Mouse (Mus musculus) megakaryocyte, embryonic 14.5 days (primary cell): Measurements from ENCODE around the gene Hmg20b.

Experiments
- FLI1 ChIP-seq: IDR thresholded peaks from 2 replicates; pipeline ENCODE4 v1.6.1; 2012; ENCODE audit warnings: low read length, inconsistent platforms, mixed read lengths
- GATA1 ChIP-seq: IDR thresholded peaks from 3 replicates; pipeline ENCODE4 v1.6.1; 2012; ENCODE audit warnings: mixed read lengths, low read length, inconsistent platforms, borderline replicate concordance

DNA sequence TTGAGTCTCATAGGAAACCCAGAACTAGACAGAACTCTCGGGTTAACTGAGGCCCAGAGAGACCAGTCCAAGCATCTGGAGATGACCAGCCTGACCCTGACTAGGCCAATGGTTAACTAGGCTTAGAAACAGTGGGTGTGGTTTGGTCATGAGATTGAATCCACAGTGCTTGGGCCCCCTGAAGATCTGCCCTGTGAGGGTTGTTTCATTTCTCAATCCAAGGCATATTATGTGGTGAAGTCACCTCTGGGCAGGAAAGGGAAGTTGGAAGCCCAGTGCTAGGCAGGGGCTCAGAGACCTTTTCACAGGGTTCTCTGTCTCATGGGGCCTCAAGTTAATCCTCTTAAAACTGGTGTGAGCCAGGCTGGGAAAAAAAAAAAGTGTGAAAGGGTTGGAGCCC lies 8.6 kb upstream of the Hmg20b start:
- TF ChIP-seq GATA1 = no peak
- TF ChIP-seq FLI1 = no peak
